Mouse (Mus musculus) testis, adult 2 months (tissue): ENCODE measurements around the gene Slc20a1.

Experiments
- CTCF ChIP-seq: fragments of 200-500 bp; IDR thresholded peaks from 2 replicates; pipeline ENCODE4 v1.5.1; 2012; ENCODE audit warnings: low read depth, mild to moderate bottlenecking, inconsistent platforms, low read length, moderate library complexity; ENCODE audit not compliant: control insufficient read depth, insufficient read depth, insufficient replicate concordance
- POLR2A ChIP-seq: fragments of 200-500 bp; IDR thresholded peaks from 2 replicates; pipeline ENCODE4 v1.6.1; 2012; ENCODE audit warnings: low read depth, mild to moderate bottlenecking, inconsistent platforms, low read length, moderate library complexity; ENCODE audit not compliant: control insufficient read depth

DNA sequence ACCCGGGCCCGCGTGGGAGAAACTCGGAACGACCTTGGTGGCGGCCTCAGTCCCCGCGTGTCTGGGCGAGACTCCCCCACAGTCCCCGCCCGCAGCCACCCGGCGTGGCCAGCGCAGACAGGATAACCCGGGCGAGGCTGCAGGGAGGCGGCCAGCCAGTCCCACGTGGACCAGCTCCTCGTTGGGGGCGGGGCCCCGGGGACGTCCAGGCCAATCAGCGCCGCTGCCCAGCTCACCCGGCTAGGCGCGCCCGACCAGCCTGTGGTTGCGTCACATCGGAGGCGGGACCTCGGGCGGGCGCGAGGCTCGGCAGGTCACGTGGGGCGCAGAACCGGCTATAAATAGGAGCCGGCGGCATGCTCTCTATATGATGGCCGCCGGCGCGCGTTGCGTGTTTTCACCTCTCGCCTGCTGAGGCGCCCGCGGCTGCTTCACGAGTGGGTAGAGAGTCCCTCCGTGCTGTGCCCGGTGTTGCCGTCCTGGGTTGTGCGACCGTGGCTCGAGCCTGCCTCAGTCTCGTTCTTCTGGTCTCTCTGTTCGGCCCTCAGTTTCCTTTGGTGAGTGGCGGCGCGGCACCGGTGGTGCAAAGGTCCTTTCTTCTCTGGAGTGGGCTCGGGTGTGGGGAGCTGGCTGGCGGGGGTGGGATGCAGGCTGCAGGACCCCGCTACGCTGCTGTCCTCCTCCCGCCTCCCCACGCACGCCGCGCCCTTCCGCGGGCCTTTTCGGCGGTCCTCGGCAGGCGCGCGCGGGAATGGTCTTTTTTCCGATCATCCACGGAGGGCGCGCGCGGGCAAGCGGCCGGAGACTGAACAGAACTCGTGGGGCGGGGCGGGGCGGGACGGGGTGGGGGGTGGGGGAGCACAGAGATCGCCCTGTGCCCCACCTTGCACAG lies at the start of gene Slc20a1:
- peak; percentile 96 for TF ChIP-seq POLR2A
- TF ChIP-seq CTCF = no peak; the same call in 1 of the 2 replicates
